Comparison of ENCODE assay signal across 8 mouse cellular contexts in the genomic region with DNA sequence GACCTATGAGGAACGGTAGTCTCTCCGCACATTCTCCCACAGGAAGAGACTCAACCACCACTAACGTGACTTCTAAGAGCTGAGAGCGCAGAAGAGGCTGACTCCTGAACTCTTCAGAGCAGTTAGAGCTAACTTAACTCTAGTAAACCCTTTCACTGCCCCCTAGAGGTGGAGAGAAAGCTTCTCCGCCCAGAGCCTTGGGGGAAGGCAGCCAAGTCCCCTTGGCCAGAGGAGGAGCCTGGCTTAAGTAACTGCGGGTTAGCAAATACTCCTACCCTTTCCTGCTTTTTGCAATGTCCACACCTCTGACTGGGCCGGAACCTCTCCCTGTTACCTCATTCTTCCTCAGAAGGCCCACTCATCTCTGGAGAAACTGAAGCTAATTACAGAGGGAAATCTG. TPM values are rescaled to one million over a fixed set of nuclear protein-coding genes. Genes with fewer than 3 reads are reported as not detected.
DNase-seq lines count a peak whose midpoint lies in the region; ATAC-seq and TF ChIP-seq lines count a peak whose summit lies in the region.

No protein-coding gene starts in this region.

- H3K27ac ChIP-seq in midbrain, postnatal 0 days (ENCODE audit: low read depth, low read length): no peak overlapping the region
- H3K27ac ChIP-seq in midbrain, embryonic 13.5 days: no peak overlapping the region
- no peak overlapping the region for H3K27ac ChIP-seq in embryonic facial prominence, embryonic 10.5 days (replicated peaks)
- H3K27ac ChIP-seq in liver, postnatal 0 days (ENCODE audit: low read depth): no peak overlapping the region

- ATAC-seq in midbrain, postnatal 0 days (ENCODE audit: low FRiP score): no peak
- no peak for ATAC-seq in midbrain, embryonic 13.5 days
- peak; percentile 66 to 78; a peak in 3 of 4 replicates for ATAC-seq in hematopoietic stem cell, adult 5-6 weeks (replicated peaks in 1 of 2; ENCODE audit: insufficient read depth in 1 of 2, low FRiP score in 2 of 2, low TSS enrichment in 1 of 2, low read depth in 1 of 2, poor library complexity in 2 of 2, severe bottlenecking in 2 of 2)
- peak; percentile 43 for ATAC-seq in liver, postnatal 0 days
- ATAC-seq in inflammation-experienced regulatory T-cells, adult 6 months: no peak

- no peaks in the 10 kb centered on the region for H3K9me3 ChIP-seq in midbrain, postnatal 0 days (ENCODE audit: low read length)
- H3K9me3 ChIP-seq in midbrain, embryonic 13.5 days: no peaks in the 10 kb centered on the region
- no peaks in the 10 kb centered on the region for H3K9me3 ChIP-seq in embryonic facial prominence, embryonic 10.5 days
- no peaks in the 10 kb centered on the region for H3K9me3 ChIP-seq in liver, postnatal 0 days (ENCODE audit: low read length)

- H3K9ac ChIP-seq in midbrain, postnatal 0 days (replicated peaks; ENCODE audit: low read length, poor library complexity, severe bottlenecking): no peak overlapping the region
- H3K9ac ChIP-seq in midbrain, embryonic 13.5 days (replicated peaks): no peak overlapping the region
- no peak overlapping the region for H3K9ac ChIP-seq in liver, postnatal 0 days (replicated peaks)

- no peaks in the 10 kb centered on the region for H3K4me1 ChIP-seq in midbrain, postnatal 0 days (ENCODE audit: insufficient read depth, low read length)
- peaks cover 8% of the 10 kb centered on the region for H3K4me1 ChIP-seq in midbrain, embryonic 13.5 days (replicated peaks)
- peaks cover 19% of the 10 kb centered on the region for H3K4me1 ChIP-seq in embryonic facial prominence, embryonic 10.5 days
- no peaks in the 10 kb centered on the region for H3K4me1 ChIP-seq in liver, postnatal 0 days (ENCODE audit: insufficient read depth)

- no peak overlapping the region for H3K4me3 ChIP-seq in midbrain, postnatal 0 days (ENCODE audit: low read depth, low read length)
- no peak overlapping the region for H3K4me3 ChIP-seq in midbrain, embryonic 13.5 days (replicated peaks)
- no peak overlapping the region for H3K4me3 ChIP-seq in embryonic facial prominence, embryonic 10.5 days
- H3K4me3 ChIP-seq in liver, postnatal 0 days (ENCODE audit: low read depth, low read length): no peak overlapping the region

- peak; percentile 57 for TF ChIP-seq CTCF in midbrain, postnatal 0 days (IDR thresholded peaks at IDR 0.05)
- TF ChIP-seq CTCF in liver, postnatal 0 days (IDR thresholded peaks at IDR 0.05; ENCODE audit: low read depth): peak; percentile 54

- no peak overlapping the region for H3K4me2 ChIP-seq in midbrain, postnatal 0 days (ENCODE audit: low read depth, low read length, poor library complexity, severe bottlenecking)
- no peak overlapping the region for H3K4me2 ChIP-seq in midbrain, embryonic 13.5 days (replicated peaks)
- H3K4me2 ChIP-seq in liver, postnatal 0 days (ENCODE audit: low read depth, low read length): no peak overlapping the region

- H3K36me3 ChIP-seq in midbrain, postnatal 0 days (ENCODE audit: insufficient read depth, low read length): no peaks in the 10 kb centered on the region
- H3K36me3 ChIP-seq in midbrain, embryonic 13.5 days: no peaks in the 10 kb centered on the region
- H3K36me3 ChIP-seq in embryonic facial prominence, embryonic 10.5 days (replicated peaks): no peaks in the 10 kb centered on the region
- no peaks in the 10 kb centered on the region for H3K36me3 ChIP-seq in liver, postnatal 0 days (replicated peaks; ENCODE audit: insufficient read depth, low read length)

- no peaks in the 10 kb centered on the region for H3K27me3 ChIP-seq in midbrain, postnatal 0 days (ENCODE audit: insufficient read depth, low read length)
- H3K27me3 ChIP-seq in midbrain, embryonic 13.5 days: no peaks in the 10 kb centered on the region
- no peaks in the 10 kb centered on the region for H3K27me3 ChIP-seq in embryonic facial prominence, embryonic 10.5 days (replicated peaks; ENCODE audit: low read depth, poor library complexity, severe bottlenecking)
- H3K27me3 ChIP-seq in liver, postnatal 0 days (ENCODE audit: insufficient read depth, low read length): 0 out of 2 replicates have a peak, but pooled peaks cover 3% of the 10 kb centered on the region

- 35% methylated on average over 7 of the region's 7 CpGs for WGBS in midbrain, postnatal 0 days
- 31% methylated on average over 7 of the region's 7 CpGs for WGBS in midbrain, embryonic 13.5 days
- WGBS in embryonic facial prominence, embryonic 10.5 days: 21% methylated on average over 7 of the region's 7 CpGs
- 15% methylated on average over 7 of the region's 7 CpGs for WGBS in liver, postnatal 0 days (ENCODE audit: insufficient replicate concordance)

- TF ChIP-seq EP300 in liver, postnatal 0 days (IDR thresholded peaks at IDR 0.05; ENCODE audit: low read depth): no peak

- DNase-seq in midbrain, postnatal 0 days (ENCODE audit: low spot score): peak; percentile 59
- DNase-seq in adrenal gland, adult 2 months: peak; percentile 82
- DNase-seq in embryonic facial prominence, embryonic 10.5 days (ENCODE audit: low spot score): peak; percentile 64
- peak; percentile 29 for DNase-seq in liver, postnatal 0 days
- peak; percentile 44 for DNase-seq in skeletal muscle tissue, adult 2 months (ENCODE audit: low read depth, low spot score)

RNA-seq across cellular contexts. Expression of a gene that starts 17.5 kb away (rescaled TPM):
- total RNA-seq in midbrain, postnatal 0 days (2014; rRNA removed): 0.19 TPM in 1 of 2 replicates, not detected in the other
- polyA plus RNA-seq in midbrain, postnatal 0 days (2015; fragmentation: Nextera tagmentation; extraction: Ambion mirVana): not detected in 2 replicates
- not detected in 2 replicates for polyA plus RNA-seq in midbrain, embryonic 13.5 days (2015; fragmentation: Nextera tagmentation; extraction: Ambion mirVana)
- total RNA-seq in adrenal gland, adult 2 months (2021): not detected
- 0.02 TPM in 1 of 2 replicates, not detected in the other for polyA plus RNA-seq in adrenal gland, adult 2 months (2012; rRNA removed)
- polyA plus RNA-seq in embryonic facial prominence, embryonic 10.5 days (2016; fragmentation: Nextera tagmentation; extraction: Ambion mirVana): not detected in 2 replicates
- total RNA-seq in hematopoietic stem cell, adult 5-6 weeks (2017): 0.89 TPM in 1 of 2 replicates, not detected in the other
- polyA plus RNA-seq in liver, postnatal 0 days (2015; fragmentation: Nextera tagmentation; extraction: Ambion mirVana): not detected in 2 replicates
- polyA plus RNA-seq in inflammation-experienced regulatory T-cells, adult 6 months (2017; shearing (Covaris generic)): under 1 TPM in 1 of 3 experiments, not detected in 2; 0.11 TPM

Comparison
In these comparisons a context has a peak if more than half of its experiments do, and no peak if none do; other contexts are left out.
1. ATAC-seq: peak in hematopoietic stem cell, adult 5-6 weeks (2 of 2) and liver, postnatal 0 days (single experiment); none in midbrain, postnatal 0 days (single experiment), midbrain, embryonic 13.5 days (single experiment) and inflammation-experienced regulatory T-cells, adult 6 months (single experiment).
2. DNase-seq: peak in every context shown above with its lines; median percentile 82 in adrenal gland, adult 2 months; 64 in embryonic facial prominence, embryonic 10.5 days; 59 in midbrain, postnatal 0 days; 44 in skeletal muscle tissue, adult 2 months; 29 in liver, postnatal 0 days.